Mouse (Mus musculus) hindbrain, embryonic 12.5 days (tissue): ENCODE measurements around the gene Pias3. TPM values are rescaled to one million over a fixed set of nuclear protein-coding genes. Genes with fewer than 3 reads are reported as not detected.
A peak's percentile ranks its signal among the peaks of the same experiment; 100 is the strongest.

Experiments
- ATAC-seq: fragments of 200-750 bp; cut with Nextera tagmentation; 2 replicates; pipeline ENCODE4 v1.8.0; 2017; ENCODE audit warnings: moderate TSS enrichment; ENCODE audit not compliant: low FRiP score
- H3K27ac ChIP-seq: fragments of 300-500 bp; sonication (generic); 2 replicates; pipeline ENCODE4 v1.5.1; 2016; ENCODE audit warnings: mild to moderate bottlenecking
- H3K27me3 ChIP-seq: fragments of 300-500 bp; sonication (generic); 2 replicates; pipeline ENCODE4 v1.6.1; 2016; ENCODE audit warnings: mild to moderate bottlenecking
- H3K36me3 ChIP-seq: fragments of 300-500 bp; sonication (generic); 2 replicates; pipeline ENCODE4 v1.6.1; 2016; ENCODE audit warnings: mild to moderate bottlenecking
- H3K4me1 ChIP-seq: fragments of 300-500 bp; sonication (generic); 2 replicates; pipeline ENCODE4 v1.6.1; 2016
- H3K4me2 ChIP-seq: fragments of 300-500 bp; sonication (generic); replicated peaks from 2 replicates; pipeline ENCODE4 v1.6.1; 2016; ENCODE audit warnings: mild to moderate bottlenecking
- H3K4me3 ChIP-seq: fragments of 300-500 bp; sonication (generic); 2 replicates; pipeline ENCODE4 v1.5.1; 2016; ENCODE audit warnings: mild to moderate bottlenecking
- H3K9ac ChIP-seq: fragments of 300-500 bp; sonication (generic); 2 replicates; pipeline ENCODE4 v1.6.1; 2016; ENCODE audit warnings: mild to moderate bottlenecking, moderate library complexity
- H3K9me3 ChIP-seq: fragments of 300-500 bp; sonication (generic); replicated peaks from 2 replicates; pipeline ENCODE4 v1.6.1; 2016; ENCODE audit warnings: mild to moderate bottlenecking
- WGBS: fragments of 180-500 bp; shearing (Covaris S2); methylation state at CpG from one replicate; pipeline ENCODE4 v1.1.7; 2016; 5-methylcytosine and 5-hydroxymethylcytosine counted together
- polyA plus RNA-seq: library from polyadenylated mRNA; unstranded; fragments of >200 nt; fragmentation: Nextera tagmentation; extraction: Ambion mirVana; gene quantifications from 2 replicates; pipeline ENCODE4 v1.2.1, GENCODE M21; 2016

The Pias3 gene
- polyA plus RNA-seq, 1 experiment from 2014 or later = 48.2 TPM

DNA sequence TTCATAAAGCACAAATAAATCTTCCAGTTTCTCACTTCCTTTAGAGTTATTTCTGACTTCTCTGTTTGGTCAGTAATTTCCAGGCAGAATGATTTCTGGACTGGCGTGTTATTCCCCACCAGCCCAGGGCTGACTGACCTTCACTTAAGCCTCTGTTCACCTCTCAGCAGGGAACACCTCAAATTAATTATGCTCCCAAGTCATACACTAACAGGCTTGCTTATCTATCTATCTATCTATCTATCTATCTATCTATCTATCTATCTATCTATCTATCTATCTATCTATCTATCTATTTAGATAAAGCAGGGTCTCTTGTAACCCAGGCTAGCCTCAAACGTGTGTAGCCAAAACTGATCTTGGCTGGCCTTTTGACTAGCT, 12.5 kb downstream of the Pias3 start:
- Histone ChIP-seq H3K4me1 (peaks cover 3% of the 10 kb centered on the region; the same call in 1 of the 2 replicates), H3K36me3 (peaks cover 54% of the 10 kb centered on the region), H3K9ac (no peak overlapping the region), H3K4me3 (peak overlapping the region; percentile 42; the same call in 1 of the 2 replicates), H3K4me2 (peak overlapping the region; percentile 81), H3K27ac (no peak overlapping the region), H3K9me3 (no peaks in the 10 kb centered on the region), H3K27me3 (peaks cover 6% of the 10 kb centered on the region)
- 52% methylated on average over 2 of the region's 2 CpGs for WGBS
- peak; percentile 51 for ATAC-seq

DNA sequence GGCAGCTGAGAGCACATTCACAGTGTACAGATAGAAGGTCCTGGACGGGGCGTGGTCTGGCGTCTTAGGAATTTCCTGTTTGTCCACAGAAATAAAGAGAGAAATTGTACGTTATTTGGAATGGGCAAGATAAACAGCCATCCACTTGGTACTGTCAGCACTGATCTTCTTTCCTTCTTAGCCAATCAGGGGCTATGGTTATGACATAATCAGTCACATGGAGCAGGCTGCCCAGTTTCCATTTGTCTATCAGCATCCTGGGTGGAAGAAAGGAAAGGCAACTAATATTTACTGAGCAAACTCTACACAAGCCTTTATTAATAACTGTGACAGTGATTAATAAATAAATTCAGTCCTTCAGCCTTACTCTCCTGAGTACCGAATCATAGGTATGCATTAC, 18.1 kb downstream of the Pias3 start:
- H3K4me2 ChIP-seq = no peak overlapping the region
- no peak for ATAC-seq
- no peak overlapping the region for H3K9ac ChIP-seq
- no peak overlapping the region for H3K4me3 ChIP-seq
- no peaks in the 10 kb centered on the region; the same call in 1 of the 2 replicates for H3K4me1 ChIP-seq
- peaks cover 82% of the 10 kb centered on the region for H3K36me3 ChIP-seq
- WGBS = 95% methylated on average over 5 of the region's 5 CpGs
- no peaks in the 10 kb centered on the region for H3K27me3 ChIP-seq
- no peaks in the 10 kb centered on the region for H3K9me3 ChIP-seq
- no peak overlapping the region for H3K27ac ChIP-seq

DNA sequence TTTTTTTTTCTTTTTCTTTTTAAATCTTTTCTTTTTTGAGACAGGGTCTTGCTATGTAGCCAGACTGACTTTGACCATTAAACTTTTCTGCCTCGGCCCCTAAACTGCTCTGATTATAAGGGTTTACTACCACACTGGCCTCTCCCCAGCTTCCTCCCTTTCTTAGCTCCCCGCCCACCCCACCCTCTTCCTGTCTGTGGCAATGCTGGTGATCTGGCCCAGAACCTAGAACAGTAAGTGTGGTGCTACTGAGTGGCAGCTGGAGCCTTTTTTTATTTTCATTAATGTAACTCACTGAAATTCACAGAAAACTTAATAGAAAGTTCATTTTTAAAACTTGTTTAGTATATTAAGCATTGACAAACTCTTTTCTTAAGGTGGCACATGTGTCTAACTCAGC, 19.7 kb downstream of the Pias3 start:
- no peak overlapping the region for H3K4me2 ChIP-seq
- 83% methylated on average over 2 of the region's 2 CpGs for WGBS
- H3K4me1 ChIP-seq = no peaks in the 10 kb centered on the region; the same call in none of the 2 replicates
- no peak overlapping the region for H3K4me3 ChIP-seq
- H3K27ac ChIP-seq = no peak overlapping the region
- H3K9ac ChIP-seq = no peak overlapping the region
- H3K27me3 ChIP-seq = no peaks in the 10 kb centered on the region
- ATAC-seq = no peak
- peaks cover 80% of the 10 kb centered on the region for H3K36me3 ChIP-seq
- H3K9me3 ChIP-seq = no peaks in the 10 kb centered on the region

DNA sequence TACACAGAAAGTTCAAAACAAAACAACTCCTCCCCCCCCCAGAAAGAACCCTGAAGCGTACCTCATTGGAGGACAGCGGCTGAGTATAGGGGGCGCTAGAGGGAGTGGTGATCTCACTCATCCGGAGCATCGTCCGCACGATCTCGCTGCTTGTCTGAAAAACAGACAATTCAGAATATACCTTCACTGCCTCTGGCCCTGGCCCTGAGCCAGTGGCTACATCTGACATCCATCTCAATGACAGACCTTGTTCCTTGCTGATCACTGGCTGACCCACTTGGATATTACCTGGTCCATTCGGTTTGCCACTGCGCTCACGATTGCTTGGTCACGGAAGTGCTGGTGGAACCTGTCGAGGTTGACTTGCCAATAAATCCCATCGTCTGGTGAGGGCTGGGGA, 23.0 kb downstream of the Pias3 start:
- Histone ChIP-seq H3K36me3 (peaks cover 78% of the 10 kb centered on the region), H3K27ac (no peak overlapping the region), H3K4me2 (no peak overlapping the region), H3K4me3 (no peak overlapping the region), H3K27me3 (no peaks in the 10 kb centered on the region), H3K9me3 (no peaks in the 10 kb centered on the region), H3K9ac (0 out of 2 replicates have a peak overlapping the region, but pooled peaks have one; percentile 27), H3K4me1 (no peaks in the 10 kb centered on the region; the same call in none of the 2 replicates)
- ATAC-seq = no peak
- WGBS = 31% methylated on average over 14 of the region's 14 CpGs

DNA sequence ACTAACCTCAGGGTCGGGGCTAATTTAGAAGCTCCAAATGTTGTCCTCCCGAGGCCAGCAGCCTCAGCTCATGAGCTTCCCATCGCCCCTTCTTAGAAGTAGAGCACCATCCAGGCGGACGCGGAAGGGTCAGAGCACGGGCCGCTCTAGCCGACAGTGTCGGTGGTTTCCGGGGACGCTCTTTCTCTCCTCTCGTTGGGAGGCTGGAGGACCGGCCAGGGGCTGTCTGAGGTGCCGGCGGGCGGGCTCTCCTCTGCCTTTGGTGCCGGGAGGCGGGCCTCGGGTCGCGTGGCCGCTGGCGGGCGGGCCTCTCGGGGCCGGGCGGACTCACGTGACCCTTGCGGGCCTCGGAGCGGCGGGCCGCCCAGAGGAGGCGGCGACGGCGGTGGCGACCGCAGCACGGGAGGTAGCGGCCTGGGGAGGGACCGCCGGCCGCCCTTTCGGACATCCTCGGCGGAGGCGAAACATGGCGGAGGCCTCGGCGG, 31.2 kb downstream of the Pias3 start, which contains the start of the genes Polr3c and Rnf115:
Polr3c (minus strand) TSS at position 286 of the 485 bp plus-strand sequence.
Rnf115 (plus strand) TSS at position 322 of the 485 bp plus-strand sequence.
- Histone ChIP-seq H3K4me3 (peak within 1 kb of the TSS; percentile 90), H3K9ac (peak within 1 kb of the TSS; percentile 88), H3K27me3 (no peaks in the 10 kb centered on the region), H3K9me3 (no peaks in the 10 kb centered on the region), H3K27ac (peak within 1 kb of the TSS; percentile 91), H3K4me2 (peak within 1 kb of the TSS; percentile 58), H3K36me3 (peaks cover 17% of the 10 kb centered on the region), H3K4me1 (peaks cover 22% of the 10 kb centered on the region)
- under 1% methylated on average over 37 of the region's 52 CpGs for WGBS
- ATAC-seq = peak; percentile 99

DNA sequence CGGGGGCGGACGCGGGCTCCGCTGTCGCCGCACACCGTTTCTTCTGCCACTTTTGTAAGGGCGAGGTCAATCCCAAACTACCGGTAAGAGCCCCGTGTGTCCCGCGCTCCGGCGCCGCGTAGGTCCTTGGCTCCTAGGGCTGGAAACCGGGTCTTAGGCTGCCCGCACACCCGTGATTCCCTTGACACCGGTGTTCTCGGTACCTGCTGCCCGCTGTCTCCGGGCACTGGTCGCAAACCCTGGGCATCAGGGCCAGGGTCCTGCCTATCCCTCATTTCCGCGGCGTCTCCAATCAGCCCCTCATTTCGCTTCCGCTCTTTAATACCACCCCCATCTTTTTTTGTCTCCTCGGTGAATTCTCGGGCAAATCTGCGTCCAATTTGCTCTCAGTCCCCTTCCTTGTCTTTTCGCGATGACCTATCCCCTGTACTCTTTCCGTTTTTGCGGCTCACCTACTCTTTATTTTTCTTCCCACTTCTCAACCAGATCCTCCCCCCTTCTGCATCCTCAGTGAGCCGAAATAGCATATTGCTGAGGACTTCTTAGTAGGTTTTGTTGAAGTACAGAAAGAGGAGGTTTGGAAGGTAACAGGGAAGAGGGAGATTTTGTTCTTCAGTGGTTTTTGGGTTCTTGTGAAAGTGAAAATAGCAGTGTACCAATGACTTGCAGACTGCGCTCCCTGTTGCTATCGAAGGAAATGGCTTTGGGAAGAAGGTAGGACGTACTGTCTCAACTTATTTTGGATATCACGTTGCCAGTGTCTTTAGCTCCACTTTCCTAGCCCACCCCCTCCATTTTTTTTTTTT, 31.8 kb downstream of the Pias3 start:
- Histone ChIP-seq H3K27me3 (no peaks in the 10 kb centered on the region), H3K9ac (peak overlapping the region; percentile 88), H3K4me3 (peak overlapping the region; percentile 90), H3K9me3 (no peaks in the 10 kb centered on the region), H3K4me1 (peaks cover 22% of the 10 kb centered on the region), H3K27ac (peak overlapping the region; percentile 91), H3K36me3 (peaks cover 12% of the 10 kb centered on the region), H3K4me2 (peak overlapping the region; percentile 58)
- ATAC-seq = peak; percentile 69
- under 1% methylated on average over 41 of the region's 42 CpGs for WGBS

DNA sequence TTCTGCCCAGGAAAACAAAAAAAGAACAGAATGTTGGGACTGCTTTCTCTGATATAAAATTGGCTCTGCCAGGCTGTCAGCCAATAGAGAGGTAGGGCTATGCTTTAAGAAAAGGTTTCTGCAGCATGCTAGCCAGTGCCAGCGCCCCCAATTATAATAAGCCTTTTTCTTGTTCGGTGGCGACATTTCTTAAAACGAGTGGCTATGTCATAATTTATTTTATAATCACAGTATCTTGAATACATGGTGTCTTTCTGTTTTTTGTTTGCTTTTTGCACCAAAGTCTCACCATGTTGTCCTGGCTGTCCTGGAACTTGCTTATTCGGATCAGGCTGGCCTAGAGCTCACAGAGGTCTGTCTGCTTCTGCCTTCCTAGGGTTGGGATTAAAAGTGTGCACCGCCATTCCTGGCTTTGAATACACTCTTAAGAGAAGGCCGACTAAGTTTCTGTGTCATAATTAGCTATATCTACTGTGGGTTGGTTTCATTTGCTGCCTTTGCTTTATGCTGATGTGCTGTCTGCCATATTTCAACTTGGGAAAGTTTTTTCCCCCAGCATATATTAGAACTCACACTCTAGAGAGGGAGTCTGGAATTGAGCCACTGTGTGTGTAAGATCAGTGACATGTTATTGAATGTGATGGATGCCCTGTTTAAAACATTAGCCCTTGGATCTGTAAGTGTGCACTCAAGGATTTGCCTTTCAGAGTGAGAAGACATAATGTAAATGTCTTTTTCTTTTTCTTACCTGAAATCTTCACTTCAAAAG, 32.6 kb downstream of the Pias3 start:
- ATAC-seq = no peak
- H3K27me3 ChIP-seq = no peaks in the 10 kb centered on the region
- H3K9me3 ChIP-seq = no peaks in the 10 kb centered on the region
- H3K36me3 ChIP-seq = peaks cover 4% of the 10 kb centered on the region
- H3K4me1 ChIP-seq = peaks cover 22% of the 10 kb centered on the region
- 50% methylated on average over 7 of the region's 7 CpGs for WGBS
- H3K4me2 ChIP-seq = peak overlapping the region; percentile 58
- no peak overlapping the region for H3K27ac ChIP-seq
- peak overlapping the region; percentile 90 for H3K4me3 ChIP-seq
- peak overlapping the region; percentile 88 for H3K9ac ChIP-seq

DNA sequence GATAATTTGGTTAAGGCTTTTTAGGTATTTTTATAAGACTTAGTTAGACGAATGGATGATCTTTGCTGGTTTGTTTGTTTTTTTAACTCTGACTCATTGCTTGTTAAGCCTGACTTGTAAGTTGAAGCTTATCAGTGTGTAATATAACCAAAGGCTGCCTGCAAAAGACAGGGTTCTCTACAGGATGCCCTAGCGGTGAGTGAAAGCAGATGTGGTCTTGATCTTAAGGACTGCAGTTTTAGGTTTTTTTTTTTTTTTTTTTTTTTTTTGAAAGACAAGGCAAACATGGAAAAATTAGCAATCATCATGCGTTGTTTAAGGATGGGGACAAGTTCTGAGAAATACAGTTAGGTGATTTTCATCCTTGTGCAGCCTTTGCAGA, 33.2 kb downstream of the Pias3 start:
- Histone ChIP-seq H3K36me3 (no peaks in the 10 kb centered on the region), H3K4me1 (peaks cover 22% of the 10 kb centered on the region), H3K4me2 (no peak overlapping the region), H3K27ac (no peak overlapping the region), H3K27me3 (no peaks in the 10 kb centered on the region), H3K4me3 (no peak overlapping the region), H3K9ac (no peak overlapping the region), H3K9me3 (no peaks in the 10 kb centered on the region)
- no peak for ATAC-seq
- WGBS = 64% methylated on average over 3 of the region's 3 CpGs

DNA sequence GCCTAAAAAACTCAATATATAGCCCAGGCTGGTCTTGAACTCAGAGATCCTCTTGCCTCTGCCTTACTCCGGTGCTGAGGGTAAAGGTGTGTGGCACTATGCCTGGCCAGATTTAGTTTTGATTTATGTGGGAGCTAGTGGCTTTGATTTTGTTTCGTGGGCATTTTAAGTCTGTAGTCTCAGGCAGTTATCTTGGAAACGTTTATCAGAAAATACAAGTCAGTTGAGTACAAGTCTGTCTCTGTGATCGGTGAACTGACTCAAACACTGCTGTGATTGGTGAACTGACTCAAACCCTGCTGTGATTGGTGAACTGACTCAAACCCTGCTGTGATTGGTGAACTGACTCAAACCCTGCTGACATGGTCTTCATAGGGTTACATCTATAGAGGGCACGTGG, 34.6 kb downstream of the Pias3 start:
- H3K36me3 ChIP-seq = no peaks in the 10 kb centered on the region
- H3K4me2 ChIP-seq = no peak overlapping the region
- WGBS = 68% methylated on average over 5 of the region's 5 CpGs
- H3K4me1 ChIP-seq = peaks cover 22% of the 10 kb centered on the region
- no peak overlapping the region for H3K27ac ChIP-seq
- no peak overlapping the region for H3K9ac ChIP-seq
- no peaks in the 10 kb centered on the region for H3K27me3 ChIP-seq
- no peak overlapping the region for H3K4me3 ChIP-seq
- H3K9me3 ChIP-seq = no peaks in the 10 kb centered on the region
- ATAC-seq = no peak

DNA sequence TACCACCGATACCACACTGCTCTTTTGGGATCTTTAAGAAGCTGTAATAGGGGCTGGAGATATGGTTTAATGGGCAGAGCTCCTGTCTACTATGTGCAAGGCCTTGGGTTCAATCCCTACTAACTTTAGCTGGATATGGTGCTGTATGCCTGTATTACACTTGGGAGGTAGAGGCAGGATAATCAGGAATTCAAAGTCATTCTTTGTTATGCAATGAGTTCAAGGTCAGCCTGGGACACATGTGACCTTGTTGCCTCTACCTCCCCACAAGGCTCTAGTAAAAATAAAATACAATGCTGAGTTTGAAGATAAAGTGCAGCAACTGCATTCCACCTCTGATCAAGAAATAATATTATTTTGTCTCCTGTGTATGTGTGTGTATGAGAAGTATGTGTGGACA, 37.8 kb downstream of the Pias3 start:
- Histone ChIP-seq H3K9ac (no peak overlapping the region), H3K27me3 (no peaks in the 10 kb centered on the region), H3K4me2 (no peak overlapping the region), H3K9me3 (no peaks in the 10 kb centered on the region), H3K4me1 (peaks cover 9% of the 10 kb centered on the region), H3K4me3 (no peak overlapping the region), H3K27ac (no peak overlapping the region), H3K36me3 (no peaks in the 10 kb centered on the region)
- WGBS = 94% methylated on average over 1 of the region's 1 CpGs
- no peak for ATAC-seq

DNA sequence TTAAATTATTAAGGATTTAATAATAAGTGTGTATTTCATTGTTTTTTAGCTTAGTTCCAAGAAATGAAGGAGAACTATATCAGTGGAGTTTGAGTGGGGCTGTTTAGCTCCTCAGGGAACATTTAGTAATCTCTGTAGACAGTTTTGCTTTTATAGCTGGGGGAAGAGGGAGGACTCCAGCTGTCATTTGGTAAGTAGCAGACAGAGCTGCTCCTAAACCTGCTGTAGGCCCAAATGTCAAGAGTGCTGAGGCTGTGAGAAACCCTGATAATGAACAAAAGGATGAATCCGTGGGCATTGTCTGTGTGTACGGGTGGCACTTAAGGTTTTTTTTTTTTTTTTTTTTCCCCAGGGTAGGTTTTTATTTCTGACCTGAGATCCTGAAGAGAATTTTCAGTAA, 39.0 kb downstream of the Pias3 start:
- no peaks in the 10 kb centered on the region for H3K27me3 ChIP-seq
- H3K4me1 ChIP-seq = peaks cover 5% of the 10 kb centered on the region; the same call in 1 of the 2 replicates
- H3K9me3 ChIP-seq = no peaks in the 10 kb centered on the region
- no peak for ATAC-seq
- H3K27ac ChIP-seq = no peak overlapping the region
- H3K9ac ChIP-seq = no peak overlapping the region
- no peaks in the 10 kb centered on the region for H3K36me3 ChIP-seq
- WGBS = 80% methylated on average over 2 of the region's 2 CpGs
- H3K4me2 ChIP-seq = no peak overlapping the region
- H3K4me3 ChIP-seq = no peak overlapping the region

DNA sequence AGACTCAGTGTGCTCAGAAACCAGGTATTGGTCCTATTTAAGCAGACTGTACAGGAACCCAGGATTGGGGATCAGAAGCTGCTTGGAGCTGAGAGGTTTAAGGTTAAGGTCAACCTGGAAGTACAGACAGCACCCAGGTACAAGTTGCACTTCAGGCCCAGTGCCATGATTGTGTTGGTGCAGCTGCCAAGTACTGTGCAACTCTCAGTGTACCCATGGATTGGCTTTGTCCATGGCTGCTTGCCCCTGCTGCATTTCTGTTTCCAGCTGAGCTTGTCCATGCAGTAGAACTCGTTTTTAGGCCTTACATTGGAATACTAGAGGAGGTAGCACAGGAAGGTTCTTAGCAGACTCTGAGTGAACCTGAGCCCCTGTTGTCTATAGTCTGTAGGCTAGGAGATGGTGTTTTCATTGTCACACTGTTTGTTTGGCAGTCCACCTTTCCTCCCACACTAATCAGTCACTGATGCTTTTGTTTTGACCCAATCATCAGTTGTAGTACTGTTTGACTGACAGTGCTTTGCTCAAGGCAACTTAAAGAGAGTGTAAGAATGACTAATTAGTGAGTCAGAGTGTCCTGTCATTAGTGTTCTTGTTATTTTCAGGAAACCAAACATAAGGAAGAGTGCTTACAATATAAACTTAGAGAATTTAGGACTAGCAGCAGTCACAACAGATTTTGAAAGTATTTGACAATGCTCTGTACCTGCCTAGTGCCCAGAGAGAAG, 41.0 kb downstream of the Pias3 start:
- Histone ChIP-seq H3K27ac (no peak overlapping the region), H3K4me3 (no peak overlapping the region), H3K4me1 (no peaks in the 10 kb centered on the region), H3K36me3 (no peaks in the 10 kb centered on the region), H3K27me3 (no peaks in the 10 kb centered on the region), H3K9me3 (no peaks in the 10 kb centered on the region), H3K9ac (no peak overlapping the region), H3K4me2 (no peak overlapping the region)
- WGBS = 40% methylated on average over 1 of the region's 1 CpGs
- no peak for ATAC-seq
